Mouse (Mus musculus) myocyte (in vitro differentiated cells): ENCODE measurements at regions not wholly inside any gene's neighbourhood (a gene's known extent, or its start where the extent isn't known, plus 50 kb on each side); places are given as distances from the start of the nearest gene placed in this dataset.

Experiments
- CEBPB ChIP-seq: IDR thresholded peaks from 2 replicates; pipeline ENCODE4 v1.6.1; 2011; ENCODE audit warnings: mild to moderate bottlenecking, moderate library complexity; ENCODE audit not compliant: poor library complexity, insufficient read depth, severe bottlenecking
- E2F4 ChIP-seq: IDR thresholded peaks from one replicate; pipeline ENCODE4 v1.6.1; 2011; ENCODE audit warnings: mild to moderate bottlenecking, control low read depth, moderate library complexity; ENCODE audit not compliant: insufficient read depth
- MAX ChIP-seq: IDR thresholded peaks from one replicate; pipeline ENCODE4 v1.6.1; 2011; ENCODE audit warnings: low read depth, mild to moderate bottlenecking, control low read depth
- MYOG ChIP-seq, 3 experiments: IDR thresholded peaks; one replicate each; pipeline ENCODE4 v1.6.1; 2011; ENCODE audit warnings: control low read depth in 2 of 3, low read depth in 2 of 3, mild to moderate bottlenecking in 2 of 3; ENCODE audit not compliant: insufficient read length in 2 of 3, control insufficient read depth in 1 of 3, insufficient read depth in 1 of 3
- POLR2A ChIP-seq: IDR thresholded peaks from one replicate; pipeline ENCODE4 v1.6.1; 2011; ENCODE audit warnings: low read depth, mild to moderate bottlenecking, control low read depth, moderate library complexity; ENCODE audit not compliant: insufficient read length
- POLR2AphosphoS2 ChIP-seq: IDR thresholded peaks from one replicate; pipeline ENCODE4 v1.6.1; 2011; ENCODE audit warnings: low read depth, control low read depth; ENCODE audit not compliant: insufficient read length
- REST ChIP-seq: IDR thresholded peaks from one replicate; pipeline ENCODE4 v1.6.1; 2011; ENCODE audit warnings: mild to moderate bottlenecking, control low read depth, moderate library complexity; ENCODE audit not compliant: insufficient read depth, insufficient read length
- SRF ChIP-seq: IDR thresholded peaks from one replicate; pipeline ENCODE4 v1.6.1; 2011; ENCODE audit warnings: low read depth; ENCODE audit not compliant: control insufficient read depth, insufficient read length
- TCF12 ChIP-seq: IDR thresholded peaks from one replicate; pipeline ENCODE4 v1.6.1; 2011; ENCODE audit warnings: mild to moderate bottlenecking, control low read depth; ENCODE audit not compliant: poor library complexity, insufficient read depth, severe bottlenecking
- TCF3 ChIP-seq: IDR thresholded peaks from one replicate; pipeline ENCODE4 v1.6.1; 2011; ENCODE audit warnings: low read depth, control low read depth; ENCODE audit not compliant: insufficient read length
- USF1 ChIP-seq: IDR thresholded peaks from one replicate; pipeline ENCODE4 v1.6.1; 2011; ENCODE audit warnings: low read depth, mild to moderate bottlenecking, control low read depth, moderate library complexity

DNA sequence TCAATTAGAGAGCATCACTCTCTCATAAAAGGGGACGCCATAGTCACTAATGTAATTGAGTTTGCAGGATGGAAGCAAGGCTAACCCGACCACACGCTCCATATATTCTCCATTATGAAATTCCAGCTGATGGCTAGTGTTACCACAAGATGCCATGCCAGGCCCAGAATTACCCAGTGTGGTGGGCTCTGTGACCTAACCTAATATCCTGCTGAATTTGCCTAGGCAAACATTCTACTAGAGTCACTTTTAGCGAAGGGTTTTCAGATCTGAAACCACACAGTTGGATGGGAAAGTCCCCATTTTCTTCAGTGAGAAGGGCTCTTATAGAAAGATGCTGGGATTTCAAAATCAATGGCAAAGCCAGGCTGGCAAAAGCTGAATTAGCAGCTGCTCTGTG is 177.8 kb upstream of the Klf3 start:
- TF ChIP-seq POLR2A (no peak), USF1 (no peak), REST (no peak), CEBPB (no peak), POLR2AphosphoS2 (no peak), MAX (no peak), E2F4 (no peak), SRF (no peak), MYOG (IDR thresholded peaks at IDR 0.05; ENCODE audit: control insufficient read depth in 1 of 3, insufficient read depth in 1 of 3, insufficient read length in 2 of 3, low read depth in 2 of 3) (no peak), TCF12 (no peak), TCF3 (no peak)
